Mouse (Mus musculus) thymus, adult 2 months (tissue): ENCODE data around the gene Sp6.

Source experiments
- CTCF ChIP-seq: fragments of 200-500 bp; IDR thresholded peaks from 2 replicates; pipeline ENCODE4 v1.5.1; 2012; ENCODE audit warnings: mild to moderate bottlenecking, control low read depth, low read length, moderate library complexity, borderline replicate concordance; ENCODE audit not compliant: control insufficient read depth, poor library complexity, insufficient read depth; ENCODE audit errors: extremely low read depth
- POLR2A ChIP-seq: fragments of 200-500 bp; IDR thresholded peaks from 2 replicates; pipeline ENCODE4 v1.6.1; 2012; ENCODE audit warnings: mild to moderate bottlenecking, low read length, control low read depth, moderate library complexity; ENCODE audit not compliant: control insufficient read depth, poor library complexity, insufficient read depth; ENCODE audit errors: extremely low read depth

- TF ChIP-seq CTCF = no peak
- TF ChIP-seq POLR2A = no peak
These were observed 40.3 kb upstream of the Sp6 start for GRCm38 (mm10) chr11:96972906-96973305.
